Mouse (Mus musculus) v-Abl transformed pro-B cells (cell line): ENCODE data around the gene Mybpc1.

ENCODE experiments used
- in situ Hi-C, 2 experiments: fragments of 400-800 bp; cut with MboI; formaldehyde crosslinking; loops; one replicate each; pipeline ENCODE4 v1.15.1; 2025; ENCODE audit not compliant: unreplicated experiment in 2 of 2

Mybpc1 gene

GRCm38 (mm10) chr10:88604943-88605342, at the start of gene Mybpc1:
Mybpc1 (minus strand) TSS chr10:88605152.
- in situ Hi-C loops: no loop called here

DNA sequence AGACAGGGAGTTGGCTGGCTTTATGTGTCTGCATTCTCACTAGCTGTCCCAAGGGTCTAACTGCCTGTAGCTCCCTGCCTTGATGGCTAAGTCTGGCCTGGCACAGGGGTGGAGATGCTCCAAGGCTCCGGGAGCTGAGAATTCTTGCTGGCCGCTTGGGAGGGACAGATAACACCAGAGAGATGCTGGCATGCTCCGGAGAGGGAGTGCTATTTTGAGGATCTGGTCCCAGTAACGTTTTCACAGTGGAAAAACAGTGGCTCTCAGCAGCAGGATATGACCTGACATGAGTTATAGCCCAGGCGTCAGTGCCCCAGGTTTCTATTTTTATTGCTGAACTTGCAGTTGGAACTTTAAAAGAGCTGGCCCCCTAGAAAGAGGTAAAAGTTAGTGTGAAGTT, 40.5 kb upstream of the Mybpc1 start:
- in situ Hi-C loops: loop anchor here in 1 of 2 experiments (25.0 kb wide), 1 partner anchor 1083 kb away; no protein-coding TSS in a partner anchor

DNA sequence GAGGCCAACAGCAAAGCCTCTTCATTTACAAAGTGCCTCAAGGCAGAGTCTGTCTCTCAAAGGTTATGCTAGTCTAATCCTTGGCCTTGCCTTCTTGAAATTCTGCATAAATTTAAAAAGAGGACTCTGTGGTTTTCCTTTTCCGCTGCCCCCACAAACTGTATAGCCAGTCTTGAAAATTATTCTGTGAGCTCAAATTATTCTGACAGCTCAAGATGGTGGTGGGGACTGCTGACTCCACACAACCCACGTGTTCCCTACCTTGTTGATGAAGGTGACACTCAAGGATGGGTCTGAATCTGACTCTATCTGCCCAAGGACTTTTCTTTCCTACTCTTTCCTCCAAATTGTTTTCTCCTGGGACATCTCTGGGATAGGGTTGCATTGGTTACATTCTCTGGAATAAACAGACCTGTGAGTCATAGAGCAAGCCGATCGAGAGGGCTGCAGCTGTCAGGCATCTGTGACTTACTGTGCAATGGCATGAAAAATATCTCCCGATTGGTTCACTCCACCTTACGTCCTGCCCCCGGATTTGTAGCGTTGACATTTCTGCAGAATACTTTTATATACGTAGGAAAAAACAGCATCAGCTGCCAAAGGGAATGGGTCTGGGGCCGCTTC, 26.5 kb upstream of the Mybpc1 start:
- in situ Hi-C loops: loop anchor here in 1 of 2 experiments (25.0 kb wide), 1 partner anchor 1069 kb away; no protein-coding TSS in a partner anchor

- in situ Hi-C loops: loop anchor here in 1 of 2 experiments (25.0 kb wide), 1 partner anchor 1068 kb away; no protein-coding TSS in a partner anchor
These were observed 25.8 kb upstream of the Mybpc1 start for GRCm38 (mm10) chr10:88630663-88631329.

DNA sequence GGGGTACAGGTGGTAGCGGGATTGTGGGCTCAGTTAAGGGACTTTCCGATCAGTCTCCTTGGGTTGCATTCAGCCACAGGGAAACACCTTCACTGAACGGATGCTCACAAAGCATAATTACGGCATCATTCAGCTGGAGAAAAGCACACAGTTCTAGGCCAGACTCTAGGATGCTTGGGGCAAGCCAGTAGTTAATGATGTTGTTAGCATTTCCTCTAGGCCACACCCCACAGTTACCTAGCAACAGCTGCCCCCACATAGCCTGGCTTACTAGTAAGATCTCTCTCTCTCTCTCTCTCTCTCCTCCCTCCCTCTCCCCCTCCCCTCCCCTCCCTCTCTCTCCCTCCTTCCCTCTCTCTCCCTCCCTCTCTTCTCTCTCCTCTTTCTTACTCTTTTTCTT, 22.1 kb upstream of the Mybpc1 start:
- in situ Hi-C loops: loop anchor here in 1 of 2 experiments (25.0 kb wide), 1 partner anchor 1065 kb away; no protein-coding TSS in a partner anchor

- in situ Hi-C loops: loop anchor here in 1 of 2 experiments (25.0 kb wide), 1 partner anchor 1064 kb away; no protein-coding TSS in a partner anchor
These were observed 21.2 kb upstream of the Mybpc1 start for GRCm38 (mm10) chr10:88626176-88626575.

DNA sequence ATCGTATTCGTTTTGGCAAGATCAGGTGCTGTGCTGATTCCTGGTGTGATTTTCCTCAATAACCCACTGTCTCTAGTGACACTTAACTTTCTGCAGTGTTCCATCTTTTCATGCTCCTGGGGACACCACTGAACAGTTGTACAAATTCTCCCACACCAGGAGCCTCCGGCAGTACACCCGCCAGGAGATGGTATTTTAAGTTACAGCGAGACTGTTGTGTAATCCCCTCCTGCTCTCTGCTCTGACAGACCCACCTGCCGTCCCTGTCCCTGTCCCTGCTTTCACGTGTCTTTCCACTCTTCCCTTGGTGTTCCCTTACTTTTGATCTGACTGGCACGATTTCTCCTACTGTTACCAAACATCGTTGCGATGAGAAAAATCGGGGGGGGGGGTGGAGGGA, 19.3 kb upstream of the Mybpc1 start:
- in situ Hi-C loops: no loop called here

DNA sequence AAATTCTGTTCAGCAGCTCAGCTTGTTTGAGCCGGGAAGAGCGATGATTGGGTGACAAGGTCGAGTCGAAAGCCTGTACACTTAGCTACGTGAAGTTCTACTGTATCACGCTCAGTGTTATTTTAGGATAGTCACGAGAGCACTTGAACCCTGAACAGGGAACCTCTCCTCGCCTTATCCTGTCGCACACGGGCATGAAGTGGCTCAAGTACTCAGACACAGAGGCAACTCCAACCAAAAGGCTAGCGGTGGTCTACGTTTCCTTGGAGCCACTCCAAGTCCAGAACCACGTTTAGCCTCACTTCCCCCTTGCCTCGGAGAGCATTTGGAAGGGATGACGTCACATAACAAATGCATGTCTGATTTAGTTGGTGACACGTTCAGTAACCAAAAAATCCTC, 17.7 kb upstream of the Mybpc1 start:
- in situ Hi-C loops: no loop called here

- in situ Hi-C loops: no loop called here
These were observed 15.9 kb upstream of the Mybpc1 start for GRCm38 (mm10) chr10:88620809-88621208.

DNA sequence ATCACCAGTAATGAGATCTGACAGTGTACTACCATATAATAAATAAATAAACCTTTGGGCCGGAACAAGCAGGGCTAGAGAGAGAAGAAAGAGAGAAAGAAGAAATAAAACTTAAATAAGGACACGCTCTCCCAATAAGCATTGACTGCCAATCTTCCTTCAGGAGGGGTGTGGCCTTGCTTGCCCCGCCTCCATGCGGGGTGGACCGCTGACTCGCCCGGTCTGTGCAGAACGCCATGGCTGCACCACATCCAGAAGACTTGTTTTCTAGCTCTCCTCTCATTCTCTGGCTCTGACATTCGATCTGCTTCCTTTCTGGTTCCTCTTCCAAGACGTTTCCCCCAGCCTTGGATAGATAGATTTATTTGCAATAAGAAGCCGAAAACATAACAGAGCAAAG, 8.1 kb upstream of the Mybpc1 start:
- in situ Hi-C loops: no loop called here

- in situ Hi-C loops: no loop called here
These were observed 1.7 kb upstream of the Mybpc1 start for GRCm38 (mm10) chr10:88606686-88607085.

GRCm38 (mm10) chr10:88606065-88606464, 1.1 kb upstream of the Mybpc1 start:
- in situ Hi-C loops: no loop called here

- in situ Hi-C loops: no loop called here
These were observed 1.2 kb downstream of the Mybpc1 start for GRCm38 (mm10) chr10:88603773-88604172.

DNA sequence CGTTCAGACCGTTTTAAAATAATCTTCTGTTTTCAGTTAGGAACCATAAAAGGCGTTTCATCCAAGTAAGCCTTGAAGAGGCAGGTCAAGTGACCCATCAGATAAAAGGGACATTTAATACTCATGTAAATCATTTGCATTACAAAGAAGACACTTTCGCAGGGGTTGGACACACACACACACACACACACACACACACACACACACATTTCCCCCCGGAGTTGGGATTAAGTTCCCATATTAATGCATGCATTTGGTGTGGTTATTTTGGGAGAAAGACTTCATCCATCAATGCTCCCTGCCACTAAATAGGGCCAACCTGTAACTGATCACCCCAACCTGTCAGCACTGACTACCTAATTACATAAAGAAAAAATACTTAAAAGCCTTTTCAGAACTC, 1.7 kb downstream of the Mybpc1 start:
- in situ Hi-C loops: no loop called here

- in situ Hi-C loops: no loop called here
These were observed 4.4 kb downstream of the Mybpc1 start for GRCm38 (mm10) chr10:88600591-88600990.

DNA sequence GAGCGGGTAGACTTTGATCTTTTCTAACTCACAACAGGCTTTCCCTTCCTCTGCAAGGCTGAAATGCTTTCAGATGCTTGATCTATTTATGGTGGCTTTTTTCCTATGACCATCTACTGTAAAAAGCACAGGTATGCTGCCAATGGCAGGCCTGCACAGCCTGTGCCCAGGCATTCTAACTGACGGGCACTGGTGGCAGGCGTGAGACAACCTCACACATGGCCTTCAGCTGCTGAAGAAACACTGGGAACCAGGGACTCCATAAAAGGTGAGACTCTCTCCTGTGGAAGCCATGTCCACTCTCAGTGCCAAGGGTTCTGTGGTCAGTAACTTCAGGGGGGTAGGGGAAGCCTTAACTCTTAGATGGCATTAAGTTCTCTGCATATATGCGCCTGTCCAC, 12.6 kb downstream of the Mybpc1 start:
- in situ Hi-C loops: no loop called here

DNA sequence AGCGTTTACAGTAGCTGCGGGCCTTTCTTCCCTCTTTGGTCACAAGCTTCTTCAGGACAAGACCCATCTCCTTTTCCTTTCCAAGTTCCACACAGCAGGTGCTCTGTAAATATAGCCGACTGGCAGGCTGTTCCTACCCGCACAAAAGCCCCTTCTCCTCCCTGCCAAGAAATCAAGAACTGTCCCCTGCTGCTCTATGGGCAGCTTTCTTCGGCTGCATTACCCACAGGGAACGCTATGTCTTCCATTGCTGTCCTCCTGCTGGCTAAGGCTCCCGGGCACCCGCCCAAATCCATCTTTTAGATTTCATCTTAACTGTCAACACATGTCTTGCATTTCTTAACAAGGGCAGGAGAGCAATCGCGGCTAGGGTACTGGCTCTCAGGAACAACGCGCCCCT, 13.9 kb downstream of the Mybpc1 start:
- in situ Hi-C loops: no loop called here

- in situ Hi-C loops: loop anchor here (10.0 kb wide), 1 partner anchor 80 kb away; the partner anchor contains the start of gene Chpt1 (in 2 of the 2)
These were observed 20.5 kb downstream of the Mybpc1 start for GRCm38 (mm10) chr10:88584469-88584868.

- in situ Hi-C loops: loop anchor here (10.0 kb wide), 1 partner anchor 76 kb away; the partner anchor contains the start of gene Chpt1 (in 2 of the 2)
These were observed 24.2 kb downstream of the Mybpc1 start for GRCm38 (mm10) chr10:88580786-88581185.

DNA sequence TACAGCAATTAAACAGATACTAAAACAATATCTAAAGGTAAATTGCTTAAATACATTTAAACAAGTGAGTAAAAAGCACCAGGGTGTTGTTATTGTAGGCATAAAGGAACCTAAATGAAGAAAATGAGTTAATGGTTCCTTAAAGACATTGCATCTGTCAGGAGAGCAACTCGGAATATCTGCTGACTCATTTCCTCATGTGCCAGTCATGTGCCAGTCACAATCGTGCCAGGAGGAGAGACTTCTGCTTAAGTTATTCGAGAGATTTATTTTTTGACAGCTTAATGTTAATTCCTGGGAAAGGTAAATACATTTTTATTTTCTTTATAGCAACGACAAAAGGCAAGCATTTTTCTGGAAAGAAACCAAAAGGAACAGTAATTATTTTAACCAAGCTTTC, 26.3 kb downstream of the Mybpc1 start:
- in situ Hi-C loops: no loop called here

DNA sequence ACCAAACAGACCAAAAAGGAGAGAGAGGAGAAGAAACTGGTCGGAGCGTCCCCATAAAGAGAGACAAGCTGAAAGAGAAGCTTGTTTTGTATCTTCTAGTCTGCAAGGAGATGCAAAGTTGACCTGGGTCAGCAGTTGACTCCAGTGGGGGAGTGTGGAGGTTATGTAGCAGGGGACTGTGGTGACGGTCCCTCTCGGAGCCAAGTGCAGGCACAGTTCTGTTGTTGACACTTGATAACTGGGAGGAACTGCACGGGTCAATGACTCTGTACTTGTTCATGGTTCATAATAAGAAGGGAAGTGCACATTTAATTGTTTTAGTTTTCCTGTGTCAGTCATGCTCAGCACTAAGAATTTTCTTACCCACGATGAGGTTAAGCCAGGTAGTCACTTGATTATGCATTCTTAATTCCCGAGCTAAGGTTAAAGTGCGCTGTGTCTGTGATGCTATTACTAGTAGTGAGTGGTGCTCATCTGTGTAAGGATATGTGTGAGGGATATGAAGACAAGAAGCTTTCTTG, 30.8 kb downstream of the Mybpc1 start:
- in situ Hi-C loops: no loop called here

GRCm38 (mm10) chr10:88572123-88572522, 32.8 kb downstream of the Mybpc1 start:
- in situ Hi-C loops: no loop called here
